Mouse (Mus musculus): ENCODE data around the gene 1600014C23Rik.

DNA sequence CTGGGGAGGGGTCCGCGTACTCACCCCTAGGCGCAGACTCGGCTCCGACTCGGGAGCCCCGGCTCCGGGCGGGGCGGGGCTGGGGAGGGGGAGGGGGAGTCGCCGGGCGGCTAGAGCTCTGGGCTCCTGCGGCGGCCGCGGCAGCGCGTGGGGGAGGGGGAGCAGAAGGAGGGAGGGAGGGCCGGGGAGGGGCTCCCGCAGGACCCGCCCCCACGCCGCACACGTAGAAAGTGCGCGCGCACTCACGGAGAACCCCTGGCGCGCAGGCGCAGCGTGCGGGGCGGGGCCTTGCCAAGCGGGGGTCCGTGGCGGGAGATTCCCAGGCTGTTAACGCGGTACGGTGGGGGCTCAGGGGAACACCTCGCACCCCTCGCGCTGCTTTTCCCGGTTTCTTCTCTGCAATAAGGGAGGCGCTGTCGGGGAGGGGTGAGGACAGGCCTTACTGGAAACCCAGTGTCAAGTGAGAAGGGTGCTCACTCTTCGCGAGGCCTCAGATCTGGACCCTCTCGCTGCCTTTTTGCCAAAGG, 47.5 kb downstream of the 1600014C23Rik start, which contains the start of gene Mrpl14:
- TF ChIP-seq TAL1 (conservative IDR thresholded peaks at IDR 0.05; ENCODE audit: low read depth, low read length) (no peak), CTCF (IDR thresholded peaks at IDR 0.05; ENCODE audit: low read depth, low read length) (no peak), GATA1 (IDR thresholded peaks at IDR 0.05; ENCODE audit: borderline replicate concordance, low read length) (no peak), POLR2AphosphoS5 (IDR thresholded peaks at IDR 0.05; ENCODE audit: insufficient replicate concordance, low read depth, low read length) (no peak)

Data from G1E (cell line).